Mouse (Mus musculus) intestine, embryonic 16.5 days (tissue): ENCODE results near the gene 2310034G01Rik. TPM values are rescaled to one million over a fixed set of nuclear protein-coding genes. Genes with fewer than 3 reads are reported as not detected.

Experiments
- ATAC-seq: fragments of 200-750 bp; cut with Nextera tagmentation; 2 replicates; pipeline ENCODE4 v1.8.0; 2017; ENCODE audit warnings: moderate TSS enrichment, moderate library complexity
- H3K27ac ChIP-seq: fragments of 300-500 bp; sonication (generic); 2 replicates; pipeline ENCODE4 v1.5.1; 2014; ENCODE audit warnings: mild to moderate bottlenecking, low read length
- H3K27me3 ChIP-seq: fragments of 300-500 bp; sonication (generic); replicated peaks from 2 replicates; pipeline ENCODE4 v1.6.1; 2014; ENCODE audit warnings: low read length, control low read depth, mixed read lengths; ENCODE audit not compliant: control insufficient read depth, insufficient read depth
- H3K36me3 ChIP-seq: fragments of 300-500 bp; sonication (generic); 2 replicates; pipeline ENCODE4 v1.6.1; 2014; ENCODE audit warnings: low read length, control low read depth; ENCODE audit not compliant: control insufficient read depth, insufficient read depth
- H3K4me1 ChIP-seq: fragments of 300-500 bp; sonication (generic); 2 replicates; pipeline ENCODE4 v1.6.1; 2014; ENCODE audit warnings: low read length, control low read depth, mixed read lengths; ENCODE audit not compliant: control insufficient read depth, insufficient read depth
- H3K4me2 ChIP-seq: fragments of 300-500 bp; sonication (generic); 2 replicates; pipeline ENCODE4 v1.6.1; 2014; ENCODE audit warnings: low read depth, low read length, control low read depth
- H3K4me3 ChIP-seq: fragments of 300-500 bp; sonication (generic); 2 replicates; pipeline ENCODE4 v1.5.1; 2014; ENCODE audit warnings: mild to moderate bottlenecking, low read length
- H3K9ac ChIP-seq: fragments of 300-500 bp; sonication (generic); 2 replicates; pipeline ENCODE4 v1.6.1; 2014; ENCODE audit warnings: low read depth, low read length
- H3K9me3 ChIP-seq: fragments of 300-500 bp; sonication (generic); 2 replicates; pipeline ENCODE4 v1.6.1; 2016; ENCODE audit warnings: low read length, control low read depth; ENCODE audit not compliant: control insufficient read depth
- WGBS: fragments of 180-500 bp; shearing (Covaris S2); extraction: QIAGEN DNeasy Blood & Tissue Kit; methylation state at CpG from one replicate; pipeline ENCODE4 v1.1.7; 2014; 5-methylcytosine and 5-hydroxymethylcytosine counted together
- polyA plus RNA-seq: library from polyadenylated mRNA; unstranded; fragments of >200 nt; fragmentation: Nextera tagmentation; extraction: Ambion mirVana; gene quantifications from 2 replicates; pipeline ENCODE4 v1.2.1, GENCODE M21; 2015

The 2310034G01Rik gene
- polyA plus RNA-seq, 1 experiment from 2014 or later: 1.5 TPM

DNA sequence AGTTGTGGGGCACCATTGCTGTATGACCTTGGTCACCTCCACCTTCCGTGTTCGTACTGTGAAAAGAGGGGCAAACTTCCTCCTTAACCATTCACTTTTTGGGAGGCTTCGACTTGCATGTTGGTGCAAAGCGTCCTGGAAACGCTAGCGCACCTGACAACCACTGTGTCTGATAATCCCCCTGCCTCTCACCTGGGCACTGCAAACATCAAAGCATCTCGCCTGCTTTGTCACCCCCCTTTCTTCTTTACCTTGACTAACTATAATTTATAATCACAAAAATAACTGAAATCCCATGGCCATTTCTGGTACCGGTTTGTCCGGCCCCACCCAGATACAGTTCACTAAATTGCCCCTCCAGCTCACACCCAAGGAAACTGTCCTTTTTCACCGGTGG lies 44.6 kb upstream of the 2310034G01Rik start:
- Histone ChIP-seq H3K9me3 (no peaks in the 10 kb centered on the region), H3K27ac (peak overlapping the region; percentile 54; the same call in 1 of the 2 replicates), H3K4me1 (peaks cover 35% of the 10 kb centered on the region), H3K4me2 (peak overlapping the region; percentile 65), H3K27me3 (no peaks in the 10 kb centered on the region), H3K36me3 (no peaks in the 10 kb centered on the region), H3K9ac (peak overlapping the region; percentile 51), H3K4me3 (peak overlapping the region; percentile 82)
- ATAC-seq: no peak
- WGBS: 3% methylated on average over 10 of the region's 10 CpGs

DNA sequence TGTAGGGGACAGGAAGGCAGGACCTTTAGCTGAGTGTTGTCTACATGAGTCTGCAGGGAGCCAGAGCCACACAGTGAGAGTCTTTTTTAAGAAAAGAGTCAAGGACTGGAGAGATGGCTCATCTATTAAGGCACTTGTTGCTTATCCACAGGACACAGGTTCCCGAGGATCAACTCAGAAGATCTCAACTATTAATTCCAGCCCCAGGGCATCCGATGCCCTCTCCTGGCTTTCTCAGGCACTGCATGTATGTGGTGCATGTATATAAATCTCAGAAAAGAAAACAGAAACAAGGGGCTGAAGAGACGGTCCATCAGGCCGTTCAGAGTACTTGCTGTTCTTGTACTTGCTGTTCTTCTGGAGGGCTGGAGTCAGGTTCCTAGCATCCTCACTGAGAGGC lies 41.9 kb upstream of the 2310034G01Rik start:
- no peak for ATAC-seq
- H3K4me3 ChIP-seq: no peak overlapping the region
- 34% methylated on average over 4 of the region's 4 CpGs for WGBS

DNA sequence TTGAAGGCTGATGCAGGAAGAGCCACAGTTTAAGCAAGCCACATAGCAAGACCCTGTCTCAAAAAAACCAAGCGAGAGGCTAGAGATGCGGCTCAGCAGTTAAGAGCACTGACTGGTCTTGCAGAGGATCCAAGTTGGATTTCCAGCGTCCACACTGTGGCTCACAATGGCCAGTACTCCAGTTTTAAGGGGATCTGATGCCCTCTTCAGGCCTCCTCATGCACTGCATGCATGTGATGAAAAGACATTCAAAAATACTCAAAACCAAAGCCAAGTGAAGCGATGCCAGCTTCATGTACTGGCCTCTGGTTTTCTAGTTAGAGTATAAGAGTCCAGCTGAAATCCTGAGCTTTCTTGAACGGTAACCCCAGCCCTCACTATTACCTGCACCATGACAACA lies 39.8 kb upstream of the 2310034G01Rik start:
- Histone ChIP-seq H3K36me3 (peaks cover under 1% of the 10 kb centered on the region; the same call in 1 of the 2 replicates), H3K4me2 (no peak overlapping the region), H3K4me1 (peaks cover 13% of the 10 kb centered on the region), H3K27ac (no peak overlapping the region), H3K27me3 (no peaks in the 10 kb centered on the region), H3K4me3 (no peak overlapping the region), H3K9me3 (no peaks in the 10 kb centered on the region), H3K9ac (no peak overlapping the region)
- ATAC-seq: no peak
- 86% methylated on average over 5 of the region's 5 CpGs for WGBS

More for the DNA sequence above, 41.9 kb upstream of the 2310034G01Rik start:
- no peaks in the 10 kb centered on the region for H3K9me3 ChIP-seq
- no peak overlapping the region for H3K4me2 ChIP-seq
- no peak overlapping the region for H3K27ac ChIP-seq
- peaks cover 17% of the 10 kb centered on the region for H3K4me1 ChIP-seq
- no peaks in the 10 kb centered on the region for H3K27me3 ChIP-seq
- no peaks in the 10 kb centered on the region for H3K36me3 ChIP-seq
- no peak overlapping the region for H3K9ac ChIP-seq

DNA sequence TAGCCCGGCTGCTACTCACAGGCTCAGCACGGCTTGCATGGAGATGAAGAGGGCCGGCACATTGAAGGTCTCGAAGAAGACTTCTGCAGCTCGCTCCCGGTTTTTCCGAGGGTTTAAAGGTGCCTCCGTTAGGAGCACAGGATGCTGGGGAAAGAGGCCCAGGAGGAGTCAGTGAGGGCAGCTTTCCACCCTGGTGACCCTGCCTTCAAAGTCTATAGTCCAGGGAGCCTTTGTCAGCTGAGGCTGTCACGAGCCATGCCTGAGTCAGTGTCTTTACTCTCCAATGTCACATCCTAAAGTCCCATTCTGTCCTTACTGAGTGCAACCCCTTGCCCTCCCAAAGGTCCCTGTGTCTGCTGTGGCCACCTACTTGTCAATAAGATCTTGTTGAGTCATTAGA lies 32.2 kb upstream of the 2310034G01Rik start:
- WGBS: 88% methylated on average over 9 of the region's 9 CpGs
- H3K4me2 ChIP-seq: no peak overlapping the region
- H3K9me3 ChIP-seq: no peaks in the 10 kb centered on the region
- ATAC-seq: no peak
- no peak overlapping the region for H3K9ac ChIP-seq
- H3K4me3 ChIP-seq: no peak overlapping the region
- H3K4me1 ChIP-seq: no peaks in the 10 kb centered on the region
- H3K27me3 ChIP-seq: no peaks in the 10 kb centered on the region
- H3K27ac ChIP-seq: no peak overlapping the region
- H3K36me3 ChIP-seq: peaks cover 47% of the 10 kb centered on the region

DNA sequence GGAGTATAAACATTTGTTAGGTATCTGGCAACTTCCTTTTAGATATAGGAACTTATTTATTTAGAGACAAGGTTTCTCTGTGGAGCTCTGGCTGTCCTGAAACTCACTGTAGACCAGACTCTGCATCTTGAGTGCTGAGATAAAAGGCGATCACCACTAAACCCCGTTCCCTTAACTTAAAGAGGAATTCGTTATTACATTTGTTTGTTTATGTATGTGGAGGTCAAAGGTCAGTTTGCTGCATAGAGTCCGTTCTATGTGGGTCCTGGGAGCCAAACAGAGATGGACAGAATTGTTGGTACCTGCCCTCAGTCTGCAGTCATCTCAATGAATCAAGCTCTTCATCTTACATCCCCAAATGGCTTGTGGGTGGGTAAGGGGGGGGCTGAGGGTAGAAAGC lies 25.8 kb upstream of the 2310034G01Rik start:
- ATAC-seq: no peak
- 27% methylated on average over 4 of the region's 4 CpGs for WGBS

DNA sequence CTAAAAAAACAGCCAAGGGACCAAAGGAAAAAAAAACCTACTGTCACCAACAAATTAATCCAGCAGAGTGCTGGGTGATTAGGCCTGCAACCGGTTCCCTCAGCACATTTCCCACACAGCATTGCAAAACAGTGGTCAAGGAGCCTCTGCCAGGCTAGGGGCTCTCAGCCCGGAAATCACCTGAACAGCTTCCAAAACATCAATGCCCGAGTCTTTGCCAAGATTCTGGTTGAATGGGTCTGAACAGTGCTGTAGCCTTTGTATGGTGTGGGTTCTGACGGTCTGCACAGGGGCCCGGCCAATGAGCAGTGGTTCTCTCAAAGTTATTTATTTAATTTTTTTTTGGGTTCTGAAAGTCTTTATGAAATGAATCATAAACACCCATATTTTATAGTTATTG lies 25.4 kb upstream of the 2310034G01Rik start:
- H3K36me3 ChIP-seq: peaks cover 14% of the 10 kb centered on the region
- no peaks in the 10 kb centered on the region for H3K4me1 ChIP-seq
- H3K4me3 ChIP-seq: no peak overlapping the region
- H3K27me3 ChIP-seq: no peaks in the 10 kb centered on the region
- no peak for ATAC-seq
- 57% methylated on average over 5 of the region's 5 CpGs for WGBS
- no peak overlapping the region for H3K9ac ChIP-seq
- H3K27ac ChIP-seq: no peak overlapping the region
- H3K4me2 ChIP-seq: no peak overlapping the region
- no peaks in the 10 kb centered on the region for H3K9me3 ChIP-seq

More for the DNA sequence above, 25.8 kb upstream of the 2310034G01Rik start:
- no peaks in the 10 kb centered on the region for H3K9me3 ChIP-seq
- H3K4me2 ChIP-seq: no peak overlapping the region
- H3K4me1 ChIP-seq: no peaks in the 10 kb centered on the region
- no peak overlapping the region for H3K9ac ChIP-seq
- H3K4me3 ChIP-seq: no peak overlapping the region
- peaks cover 16% of the 10 kb centered on the region for H3K36me3 ChIP-seq
- H3K27ac ChIP-seq: no peak overlapping the region
- no peaks in the 10 kb centered on the region for H3K27me3 ChIP-seq

DNA sequence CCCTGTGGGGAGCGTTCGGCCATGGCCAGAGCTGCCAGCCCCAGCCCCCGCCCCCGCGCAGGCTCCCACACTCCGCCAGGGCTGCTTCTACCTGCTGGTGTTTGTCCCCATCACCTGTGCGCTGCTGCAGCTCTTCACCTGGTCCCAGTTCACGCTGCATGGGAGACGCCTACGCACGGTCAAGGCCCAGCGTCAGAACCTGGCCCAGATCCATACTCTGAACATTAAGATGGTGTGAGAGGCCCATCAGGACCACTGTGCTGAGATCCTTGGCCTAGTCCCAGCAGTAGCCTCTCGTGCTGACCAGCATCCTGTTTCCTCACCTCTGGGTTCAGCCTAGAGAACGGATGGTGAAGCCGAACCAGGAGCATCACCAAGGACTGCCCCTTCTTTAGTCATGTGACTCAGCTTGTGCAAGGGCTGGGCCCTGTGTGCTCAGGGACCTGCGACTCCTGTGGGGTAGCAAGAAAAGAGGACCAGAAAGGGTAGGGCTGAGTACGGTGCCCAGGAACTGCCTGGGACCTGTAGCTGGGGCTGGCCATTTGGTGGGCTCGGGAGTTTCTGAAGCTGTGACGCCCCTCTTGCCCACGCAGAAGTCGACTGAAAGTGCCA lies 24.5 kb upstream of the 2310034G01Rik start:
- H3K27ac ChIP-seq: no peak overlapping the region

DNA sequence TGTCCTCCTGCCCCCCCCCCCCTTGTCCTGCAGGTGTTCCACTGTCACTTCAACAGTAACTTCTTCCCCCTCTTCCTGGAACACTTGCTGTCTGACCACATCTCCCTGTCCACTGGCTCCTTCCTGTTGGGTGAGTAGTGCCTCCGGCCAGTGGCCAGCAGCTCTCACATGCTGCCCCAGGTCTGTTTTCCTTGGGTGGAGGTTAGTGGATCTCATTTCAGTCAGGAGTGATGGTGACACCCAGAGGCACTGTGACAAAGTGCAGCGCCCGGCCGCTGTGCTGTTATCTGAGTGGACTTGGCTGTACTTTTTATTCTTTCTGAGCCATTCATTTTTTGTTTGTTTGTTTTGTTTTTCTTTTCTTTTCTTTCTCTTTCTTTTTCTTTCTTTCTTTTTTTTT lies 19.1 kb upstream of the 2310034G01Rik start:
- no peaks in the 10 kb centered on the region for H3K36me3 ChIP-seq
- peak; percentile 74; the same call in 1 of the 2 replicates for ATAC-seq
- no peaks in the 10 kb centered on the region; the same call in 1 of the 2 replicates for H3K9me3 ChIP-seq
- no peak overlapping the region for H3K9ac ChIP-seq
- H3K27me3 ChIP-seq: no peaks in the 10 kb centered on the region
- no peak overlapping the region for H3K4me2 ChIP-seq
- 19% methylated on average over 4 of the region's 4 CpGs for WGBS
- no peak overlapping the region for H3K27ac ChIP-seq
- no peaks in the 10 kb centered on the region for H3K4me1 ChIP-seq
- H3K4me3 ChIP-seq: no peak overlapping the region

More for the DNA sequence above, 24.5 kb upstream of the 2310034G01Rik start:
- Histone ChIP-seq H3K9ac (no peak overlapping the region), H3K4me1 (no peaks in the 10 kb centered on the region), H3K36me3 (peaks cover 10% of the 10 kb centered on the region), H3K9me3 (no peaks in the 10 kb centered on the region), H3K4me2 (no peak overlapping the region), H3K27me3 (no peaks in the 10 kb centered on the region), H3K4me3 (no peak overlapping the region)
- WGBS: 56% methylated on average over 21 of the region's 21 CpGs
- peak; percentile 26; the same call in 1 of the 2 replicates for ATAC-seq

DNA sequence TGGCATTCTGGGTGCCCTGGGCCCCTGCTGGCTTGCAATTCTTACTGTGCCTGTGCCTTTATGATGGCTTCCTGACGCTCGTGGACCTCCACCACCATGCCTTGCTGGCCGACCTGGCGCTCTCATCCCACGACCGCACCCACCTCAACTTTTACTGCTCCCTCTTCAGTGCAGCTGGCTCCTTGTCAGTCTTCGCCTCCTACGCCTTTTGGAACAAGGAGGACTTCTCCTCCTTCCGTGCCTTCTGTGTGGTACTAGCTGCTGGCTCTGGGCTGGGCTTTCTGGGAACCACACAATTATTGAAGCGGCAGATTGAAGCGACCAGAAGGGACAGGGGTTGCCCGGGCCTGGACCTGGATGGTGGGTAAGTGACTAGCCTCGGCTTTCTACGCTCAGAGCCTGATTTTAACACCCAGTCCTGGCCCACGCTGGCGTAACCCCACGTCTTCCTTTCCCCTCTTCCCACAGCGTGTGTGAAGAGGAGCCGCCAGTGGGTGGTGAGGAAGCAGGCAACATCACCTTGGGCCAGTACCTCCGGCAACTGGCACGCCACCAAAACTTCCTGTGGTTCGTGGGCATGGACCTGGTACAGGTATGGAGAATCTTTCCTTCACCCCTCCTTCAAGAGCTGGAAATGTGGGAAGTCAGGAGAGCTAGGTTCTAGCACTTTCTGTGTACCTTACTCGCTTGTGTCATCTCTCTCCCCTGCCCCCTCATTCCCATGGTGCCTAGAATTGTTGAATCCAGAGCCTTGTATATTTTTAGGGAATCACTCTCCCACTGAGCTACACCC lies 17.9 kb upstream of the 2310034G01Rik start:
- H3K36me3 ChIP-seq: no peaks in the 10 kb centered on the region
- no peaks in the 10 kb centered on the region for H3K4me1 ChIP-seq
- H3K27me3 ChIP-seq: no peaks in the 10 kb centered on the region
- H3K27ac ChIP-seq: no peak overlapping the region
- H3K4me3 ChIP-seq: no peak overlapping the region
- WGBS: 83% methylated on average over 23 of the region's 23 CpGs
- no peak overlapping the region for H3K4me2 ChIP-seq
- no peak for ATAC-seq
- no peaks in the 10 kb centered on the region; the same call in 1 of the 2 replicates for H3K9me3 ChIP-seq
- H3K9ac ChIP-seq: no peak overlapping the region
